Mouse (Mus musculus): ENCODE data around the gene A930004D18Rik.

A930004D18Rik gene

GRCm38 (mm10) chr2:18038141-18038752, 710 bp upstream of the A930004D18Rik start:
- DNase-seq (ENCODE audit: low spot score in 2 of 2) = no peak

- no peak for DNase-seq (ENCODE audit: low spot score in 2 of 2)
These were observed 2.9 kb downstream of the A930004D18Rik start for GRCm38 (mm10) chr2:18034371-18035250.

- no peak for DNase-seq (ENCODE audit: low spot score in 2 of 2)
These were observed 4.1 kb downstream of the A930004D18Rik start for GRCm38 (mm10) chr2:18033166-18034108.

- DNase-seq (ENCODE audit: low spot score in 2 of 2) = no peak
These were observed 5.0 kb downstream of the A930004D18Rik start for GRCm38 (mm10) chr2:18032538-18032895.

- no peak for DNase-seq (ENCODE audit: low spot score in 2 of 2)
These were observed 5.6 kb downstream of the A930004D18Rik start for GRCm38 (mm10) chr2:18031831-18032537.

- no peak for DNase-seq (ENCODE audit: low spot score in 2 of 2)
These were observed 6.2 kb downstream of the A930004D18Rik start for GRCm38 (mm10) chr2:18031271-18031821.

GRCm38 (mm10) chr2:18030581-18030980, 7.0 kb downstream of the A930004D18Rik start:
- DNase-seq (ENCODE audit: low spot score in 2 of 2) = no peak

GRCm38 (mm10) chr2:18029656-18030055, 7.9 kb downstream of the A930004D18Rik start:
- no peak for DNase-seq (ENCODE audit: low spot score in 2 of 2)

- DNase-seq (ENCODE audit: low spot score in 2 of 2) = peak; percentile 82 to 85
These were observed 9.2 kb downstream of the A930004D18Rik start for GRCm38 (mm10) chr2:18028140-18029021.

GRCm38 (mm10) chr2:18027448-18028139, 9.9 kb downstream of the A930004D18Rik start:
- DNase-seq (ENCODE audit: low spot score in 2 of 2) = peak; percentile 92 to 95

- peak; percentile 51 to 55 for DNase-seq (ENCODE audit: low spot score in 2 of 2)
These were observed 11.2 kb downstream of the A930004D18Rik start for GRCm38 (mm10) chr2:18026116-18026947.

GRCm38 (mm10) chr2:18025781-18026115, 11.8 kb downstream of the A930004D18Rik start:
- DNase-seq (ENCODE audit: low spot score in 2 of 2) = no peak

- DNase-seq (ENCODE audit: low spot score in 2 of 2) = no peak
These were observed 12.4 kb downstream of the A930004D18Rik start for GRCm38 (mm10) chr2:18025116-18025515.

- no peak for DNase-seq (ENCODE audit: low spot score in 2 of 2)
These were observed 14.7 kb downstream of the A930004D18Rik start for GRCm38 (mm10) chr2:18022886-18023285.

GRCm38 (mm10) chr2:18019122-18019521, 18.4 kb downstream of the A930004D18Rik start:
- DNase-seq (ENCODE audit: low spot score in 2 of 2) = no peak

- no peak for DNase-seq (ENCODE audit: low spot score in 2 of 2)
These were observed 20.2 kb downstream of the A930004D18Rik start for GRCm38 (mm10) chr2:18017321-18017720.

GRCm38 (mm10) chr2:18016639-18017038, 20.9 kb downstream of the A930004D18Rik start:
- DNase-seq (ENCODE audit: low spot score in 2 of 2) = no peak

- DNase-seq (ENCODE audit: low spot score in 2 of 2) = no peak
These were observed 22.0 kb downstream of the A930004D18Rik start for GRCm38 (mm10) chr2:18015581-18015980.

- DNase-seq (ENCODE audit: low spot score in 2 of 2) = no peak
These were observed 24.7 kb downstream of the A930004D18Rik start for GRCm38 (mm10) chr2:18012866-18013265.

Data from frontal cortex, postnatal 36 days (tissue).